Mouse (Mus musculus): ENCODE measurements around the gene Bpifb4.
A peak's percentile ranks its signal among the peaks of the same experiment; 100 is the strongest.

The Bpifb4 gene

DNA sequence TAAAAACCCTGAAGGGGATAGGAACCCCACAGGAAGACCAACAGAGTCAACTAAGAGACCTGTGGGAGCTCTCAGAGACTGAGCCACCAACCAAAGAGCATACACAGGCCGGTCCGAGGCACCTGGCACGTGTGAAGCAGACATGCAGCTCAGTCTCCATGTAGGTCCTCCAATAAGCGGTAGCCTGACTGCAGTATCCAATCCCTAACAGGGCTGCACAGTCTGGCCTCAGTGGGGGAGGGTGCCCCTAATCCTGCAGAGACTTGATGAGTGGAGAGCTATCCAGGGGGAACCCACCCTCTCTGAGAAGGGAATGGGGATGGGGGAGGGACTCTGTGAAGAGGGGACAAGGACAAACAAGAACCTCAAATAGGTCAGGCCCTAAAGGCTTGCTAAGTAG lies 67.7 kb downstream of the Bpifb4 start:
- DNase-seq = no peak

GRCm38 (mm10) chr2:154006331-154006730 lies 68.3 kb downstream of the Bpifb4 start:
- peak; percentile 17 for DNase-seq

DNA sequence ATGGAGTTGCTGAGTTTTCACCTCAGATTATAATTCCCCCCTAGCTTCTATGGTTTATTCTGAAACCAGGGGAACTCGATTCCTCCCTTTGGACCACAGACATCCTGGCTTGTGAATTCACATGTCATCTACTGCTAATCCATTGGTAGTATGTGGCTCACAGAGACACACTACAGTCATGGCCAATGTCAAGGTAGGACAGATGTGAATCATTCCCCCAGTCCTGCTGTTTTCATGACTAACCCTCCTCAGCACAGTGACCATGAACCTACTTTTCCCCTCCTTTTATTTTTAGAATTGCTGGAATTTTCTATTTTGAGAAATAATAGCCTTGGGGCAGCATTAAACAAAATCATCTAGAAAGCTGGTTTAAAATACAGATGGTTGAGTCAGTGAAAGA lies 69.4 kb downstream of the Bpifb4 start:
- no peak for DNase-seq

GRCm38 (mm10) chr2:154007965-154008364 lies 70.0 kb downstream of the Bpifb4 start, which contains the start of gene Bpifa2:
TSS of gene Bpifa2 (plus strand) at chr2:154008265.
- DNase-seq = no peak

Measured in retina, postnatal 1 day (tissue).